Mouse (Mus musculus) heart, postnatal 10 days (tissue): ENCODE data around the gene Fhit. TPM values are rescaled to one million over a fixed set of nuclear protein-coding genes. Genes with fewer than 3 reads are reported as not detected.

Experiments used
- DNase-seq, 2 experiments: peaks; one replicate each; pipeline ENCODE4 v3.0.0; 2021
- intact Hi-C: fragments of 180-260 bp; cut with DNase I; formaldehyde crosslinking; loops from one replicate; pipeline ENCODE4 v1.15.1; 2025
- total RNA-seq, 2 experiments: library from RNA; stranded (reverse); gene quantifications; 2 replicates each; pipeline ENCODE4 v1.2.3; 2021

Fhit gene
- total RNA-seq, 2 experiments from 2014 or later: 2.6 to 3.1 TPM

DNA sequence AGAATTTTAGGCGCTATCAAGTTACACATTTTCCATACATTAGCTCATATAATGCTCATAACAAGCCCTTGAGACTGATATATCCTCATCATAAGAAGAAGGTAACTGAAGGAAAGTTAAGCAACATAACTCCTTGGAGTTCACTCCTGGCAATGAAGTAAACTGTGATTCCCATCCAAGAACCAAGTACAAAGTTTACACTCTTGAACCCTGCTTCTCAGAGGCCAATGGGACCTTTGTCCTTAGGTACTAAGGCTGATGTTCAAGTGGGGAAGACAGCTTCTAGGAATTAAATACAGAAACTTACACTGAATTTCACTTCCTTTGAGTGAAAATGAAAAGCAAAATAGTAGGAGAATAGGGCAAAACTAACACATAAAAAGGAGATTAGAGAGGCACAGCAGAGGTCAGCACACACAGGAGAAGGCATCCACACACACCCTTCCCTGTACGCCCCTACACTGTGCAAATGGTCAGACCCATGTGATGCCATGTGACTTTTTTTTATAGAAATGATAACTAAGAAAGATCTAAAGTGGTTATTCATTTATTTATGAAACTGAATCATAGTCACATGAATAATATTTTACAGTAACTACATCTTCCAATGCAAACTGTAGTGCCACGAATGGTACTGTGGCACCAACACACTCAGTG is 752.4 kb downstream of the Fhit start:
- intact Hi-C loops: no loop called here
- DNase-seq: no peak

DNA sequence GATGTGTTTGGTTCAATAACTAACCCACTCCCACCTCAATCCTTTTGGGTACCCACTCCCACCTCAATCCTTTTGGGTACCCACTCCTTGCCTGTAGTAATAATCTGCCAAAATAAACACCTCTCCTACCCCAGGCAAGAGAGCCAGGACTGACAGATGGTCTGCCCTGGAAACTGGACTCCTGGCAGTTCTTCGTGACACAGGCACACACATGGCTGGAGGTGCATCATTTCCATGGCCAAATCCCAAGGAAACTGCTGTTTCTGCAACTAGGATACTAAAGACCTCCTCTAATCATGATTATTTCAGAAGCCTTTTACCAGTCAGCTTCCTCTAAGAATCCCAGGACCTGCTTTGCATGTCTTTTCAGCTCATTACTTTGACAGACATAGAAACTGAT is 756.5 kb downstream of the Fhit start:
- no peak for DNase-seq
- intact Hi-C loops: no loop called here

DNA sequence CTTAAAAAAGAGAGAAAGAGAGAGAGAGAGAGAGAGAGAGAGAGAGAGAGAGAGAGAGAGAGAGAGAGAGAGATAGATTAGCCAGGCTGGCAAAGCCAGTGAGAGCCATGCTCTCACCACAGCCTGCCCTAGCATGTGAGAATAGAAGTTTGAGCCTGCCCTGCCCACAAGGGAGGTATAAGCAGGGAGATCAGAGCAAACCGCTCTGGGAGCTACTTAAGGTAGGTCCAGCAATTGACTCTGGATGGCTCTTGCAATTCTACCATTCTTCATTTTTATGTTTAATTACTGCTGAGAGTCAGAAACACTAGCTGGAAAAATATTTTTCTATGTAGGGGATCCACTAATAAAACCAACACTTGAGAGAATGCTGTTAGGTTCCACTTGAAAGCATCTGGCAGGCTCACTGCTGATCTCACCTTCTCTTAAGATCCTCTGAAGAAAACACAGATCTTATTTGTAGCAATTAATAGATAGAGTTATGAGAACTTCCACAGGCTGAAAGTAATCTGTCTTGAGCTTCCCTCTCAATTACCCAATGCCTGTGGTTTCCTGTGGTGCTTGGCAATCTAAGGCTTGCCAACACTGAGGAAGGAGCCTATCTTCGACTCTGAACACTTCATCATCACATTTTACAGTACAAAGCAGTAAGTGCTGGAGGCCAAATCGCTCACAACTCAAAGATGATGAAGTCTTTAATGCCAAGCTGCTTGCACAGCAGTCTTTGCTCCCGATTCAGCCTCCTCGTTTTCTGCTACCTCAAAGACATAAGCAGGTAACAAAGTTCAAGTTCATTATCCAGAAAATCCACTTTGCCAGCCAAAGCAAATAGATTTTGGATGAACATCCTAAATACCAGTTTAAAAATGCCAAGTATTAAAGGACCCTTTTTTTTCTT is 793.8 kb downstream of the Fhit start:
- no peak for DNase-seq

DNA sequence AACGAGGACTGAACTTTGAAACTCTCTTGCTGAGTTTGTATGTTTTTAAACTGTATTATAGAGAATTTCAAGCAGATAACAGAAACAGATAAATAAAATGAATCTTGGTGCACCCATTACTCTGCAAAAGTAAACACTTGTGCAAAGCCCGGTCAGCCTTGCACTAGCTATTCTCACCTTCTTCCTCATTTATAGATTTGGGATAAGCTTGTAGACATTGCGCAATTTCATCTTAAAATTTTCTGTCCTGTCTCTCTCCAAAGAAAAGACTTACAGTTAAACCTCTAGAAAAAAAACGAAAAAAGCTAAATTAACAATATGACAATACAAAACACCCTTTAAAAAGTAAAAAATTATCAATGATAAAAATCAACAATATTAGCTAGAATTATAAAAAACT is 795.0 kb downstream of the Fhit start:
- intact Hi-C loops: no loop called here
- no peak for DNase-seq

More for the DNA sequence above, 793.8 kb downstream of the Fhit start:
- intact Hi-C loops: no loop called here

DNA sequence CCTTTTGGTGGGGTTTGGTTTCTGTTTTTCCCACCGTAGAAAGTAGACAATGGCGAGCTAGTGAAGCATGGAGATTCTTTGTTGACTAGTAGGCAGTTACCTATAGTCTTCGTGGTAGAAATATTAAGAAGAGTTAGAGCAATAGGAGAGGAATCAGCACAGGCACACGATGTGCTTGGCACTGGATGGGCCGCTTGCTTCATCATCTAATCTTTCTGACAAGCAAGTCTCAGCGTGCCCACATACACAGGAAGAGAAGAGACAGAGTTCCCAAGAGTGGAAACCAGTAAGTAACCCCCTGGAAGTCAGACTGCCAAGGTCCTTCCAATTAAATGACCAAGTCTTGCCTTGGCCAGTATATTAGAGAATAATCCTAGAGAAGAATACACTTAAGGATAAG is 797.6 kb downstream of the Fhit start:
- intact Hi-C loops: no loop called here

DNA sequence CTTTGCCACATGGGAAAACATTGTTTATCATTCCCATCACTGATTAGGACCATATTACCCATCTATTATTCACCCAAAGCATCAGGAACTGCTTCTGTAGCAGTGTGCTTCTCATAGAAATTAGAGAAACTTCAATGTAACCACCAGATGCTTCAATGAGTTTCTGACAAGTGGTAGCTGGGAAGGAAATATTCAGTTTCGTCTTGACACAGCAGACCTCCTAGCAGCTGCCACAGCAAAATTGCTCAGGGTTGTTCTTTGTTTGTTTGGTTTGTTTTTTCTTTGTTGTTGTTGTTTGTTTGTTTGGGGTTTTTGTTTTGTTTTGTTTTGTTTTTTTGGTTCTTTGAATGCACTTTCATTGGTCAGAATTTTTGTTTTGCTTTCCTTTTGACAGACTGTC is 798.5 kb downstream of the Fhit start:
- DNase-seq: no peak
- intact Hi-C loops: no loop called here

More for the DNA sequence above, 797.6 kb downstream of the Fhit start:
- DNase-seq: no peak

DNA sequence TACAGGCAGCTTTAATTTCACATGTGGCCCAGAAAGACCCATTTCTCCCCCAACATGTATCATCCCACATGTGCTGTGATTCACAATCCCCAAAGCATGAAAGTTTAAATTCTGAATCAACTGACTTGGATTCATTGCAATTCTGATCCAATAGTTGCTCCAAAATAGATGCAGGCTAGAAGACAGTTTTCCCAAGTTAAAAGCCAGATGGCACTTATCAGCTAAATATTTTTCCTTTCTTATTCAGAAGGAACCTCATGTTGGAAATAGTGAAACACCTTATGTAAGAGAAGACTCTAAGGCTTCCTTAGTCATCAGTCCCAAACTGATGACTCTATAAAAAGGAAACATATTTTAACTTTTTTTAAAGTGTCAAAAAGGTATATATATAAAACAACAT is 815.9 kb downstream of the Fhit start:
- no peak for DNase-seq
- intact Hi-C loops: no loop called here

DNA sequence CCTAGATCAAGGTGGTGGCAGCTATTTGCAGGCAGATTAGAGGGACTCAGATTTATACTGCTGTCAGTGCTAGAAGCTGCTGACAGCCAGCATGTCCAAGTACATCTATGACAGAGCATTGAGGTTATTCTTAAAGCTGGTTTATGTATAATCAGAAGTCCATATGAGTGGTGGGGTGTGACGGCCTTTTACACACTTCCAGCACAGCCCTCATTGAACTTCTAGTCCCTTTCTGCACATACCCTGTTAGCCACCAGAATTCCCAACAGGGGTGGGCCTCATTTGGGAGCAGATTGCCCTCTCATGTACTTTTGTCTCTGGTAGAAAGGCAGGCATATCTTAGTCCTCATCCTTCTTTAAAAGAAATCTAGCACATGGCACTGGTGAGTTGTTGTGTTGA is 817.8 kb downstream of the Fhit start:
- intact Hi-C loops: no loop called here
- no peak for DNase-seq

DNA sequence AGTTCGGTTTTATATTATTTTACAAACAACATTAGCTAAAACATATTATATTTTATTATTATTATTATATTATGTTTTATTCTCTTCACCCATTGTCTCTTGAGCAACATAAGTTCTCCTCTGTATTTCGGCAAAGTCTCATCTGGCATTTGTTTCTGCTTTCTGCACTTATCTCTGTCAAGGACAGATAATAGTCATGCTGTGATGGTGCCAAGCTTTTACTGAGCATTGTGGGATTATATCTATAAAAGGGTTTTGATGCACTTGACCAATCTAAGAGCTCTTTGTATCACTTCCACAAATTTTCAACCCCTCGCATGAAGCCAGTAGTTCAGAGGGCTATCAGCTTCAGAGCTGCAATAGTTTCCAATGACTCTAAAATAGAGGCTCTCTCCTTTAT is 845.1 kb downstream of the Fhit start:
- intact Hi-C loops: no loop called here
- no peak for DNase-seq

DNA sequence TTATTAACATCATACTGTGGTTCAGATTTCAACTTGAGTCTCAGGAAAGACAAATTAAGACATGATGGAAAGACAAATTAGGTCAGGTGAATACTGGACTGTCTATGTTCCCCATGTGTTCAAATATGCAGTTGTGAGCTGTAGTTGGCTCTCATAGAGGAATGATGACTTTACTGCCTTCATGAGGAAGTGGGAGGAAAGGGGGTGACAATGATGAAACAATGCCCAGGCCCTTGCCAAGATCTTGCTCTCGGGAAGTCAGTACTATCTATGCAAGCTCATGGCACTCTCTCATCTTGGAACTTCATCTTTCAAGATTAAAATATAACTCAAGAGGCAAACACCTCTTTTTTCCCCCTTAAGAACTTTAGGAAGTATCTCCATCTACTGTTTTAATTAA is 849.6 kb downstream of the Fhit start:
- intact Hi-C loops: no loop called here
- DNase-seq: no peak

DNA sequence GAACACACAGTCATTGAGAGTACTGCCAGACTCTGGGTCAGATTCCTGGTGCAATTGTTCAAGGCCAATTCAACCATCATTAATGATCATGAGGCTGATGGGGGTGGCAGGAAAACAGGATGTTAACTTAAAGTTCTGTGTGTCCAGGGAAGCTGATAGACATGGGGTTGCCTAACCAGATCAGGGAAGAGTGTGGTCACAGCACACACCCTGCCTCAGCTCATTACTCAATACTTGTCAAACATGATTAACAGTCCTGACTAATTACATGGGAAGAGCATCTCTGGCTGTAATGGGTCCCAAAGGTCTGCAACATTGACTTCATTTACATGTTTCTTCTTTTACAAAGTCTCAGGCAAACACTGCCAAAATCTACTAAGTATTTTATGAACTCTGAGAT is 856.5 kb downstream of the Fhit start:
- intact Hi-C loops: no loop called here
- no peak for DNase-seq

DNA sequence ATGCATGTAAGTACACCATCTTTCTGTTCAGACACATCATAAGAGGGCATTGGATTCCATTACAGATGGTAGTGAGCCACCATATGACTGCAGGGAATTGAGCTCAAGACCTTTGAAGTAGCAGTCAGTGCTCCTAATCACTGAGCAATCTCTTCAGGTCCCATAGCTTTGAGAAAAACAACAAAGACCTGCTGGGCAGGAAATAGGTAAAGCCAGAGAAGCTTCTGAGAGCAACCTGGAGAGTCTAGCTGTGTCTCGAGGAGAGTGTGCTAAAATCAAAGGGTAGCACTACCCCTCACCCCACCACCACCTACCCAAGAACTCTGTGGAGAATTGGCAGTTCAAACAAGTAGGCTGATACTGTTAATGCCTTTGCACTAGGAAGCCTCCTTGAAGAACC is 860.3 kb downstream of the Fhit start:
- intact Hi-C loops: no loop called here
- no peak for DNase-seq

DNA sequence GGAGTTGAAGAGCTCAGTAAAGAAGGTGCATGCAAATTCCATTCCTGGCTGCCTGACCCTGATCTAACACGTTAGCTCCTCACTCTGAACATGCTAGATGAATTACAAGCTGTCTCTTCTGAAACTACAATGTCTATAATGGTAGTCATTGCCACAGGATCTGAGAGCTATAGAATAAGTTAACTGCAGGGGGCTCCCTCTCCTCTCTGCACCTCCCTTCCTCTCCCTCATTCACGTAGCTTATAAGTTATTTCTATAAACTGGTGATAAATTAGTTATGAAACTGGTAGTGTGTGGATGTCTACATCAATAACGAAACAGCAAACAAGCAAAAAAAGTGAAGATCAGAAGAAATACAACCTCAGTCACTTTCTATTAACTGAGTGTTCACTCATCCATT is 860.9 kb downstream of the Fhit start:
- intact Hi-C loops: no loop called here
- DNase-seq: no peak

DNA sequence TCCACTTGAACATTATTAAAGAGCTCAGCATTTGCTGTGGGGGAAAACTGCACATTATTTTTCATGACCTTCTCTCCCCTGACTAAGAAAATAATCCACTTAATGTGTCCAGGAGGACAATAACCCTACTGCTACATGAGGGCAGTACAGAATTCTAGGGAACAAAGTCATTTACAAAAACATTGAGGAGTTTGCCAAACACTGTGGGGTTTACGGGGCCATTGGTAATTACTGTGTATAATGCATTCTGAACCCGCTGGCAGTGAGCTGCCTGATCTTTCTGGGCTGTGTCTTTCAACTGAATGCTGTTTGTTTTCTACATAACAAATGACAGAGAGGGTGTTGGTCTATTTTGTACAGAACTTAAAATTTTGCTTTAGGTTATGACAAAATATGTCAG is 862.8 kb downstream of the Fhit start:
- intact Hi-C loops: no loop called here
- no peak for DNase-seq

DNA sequence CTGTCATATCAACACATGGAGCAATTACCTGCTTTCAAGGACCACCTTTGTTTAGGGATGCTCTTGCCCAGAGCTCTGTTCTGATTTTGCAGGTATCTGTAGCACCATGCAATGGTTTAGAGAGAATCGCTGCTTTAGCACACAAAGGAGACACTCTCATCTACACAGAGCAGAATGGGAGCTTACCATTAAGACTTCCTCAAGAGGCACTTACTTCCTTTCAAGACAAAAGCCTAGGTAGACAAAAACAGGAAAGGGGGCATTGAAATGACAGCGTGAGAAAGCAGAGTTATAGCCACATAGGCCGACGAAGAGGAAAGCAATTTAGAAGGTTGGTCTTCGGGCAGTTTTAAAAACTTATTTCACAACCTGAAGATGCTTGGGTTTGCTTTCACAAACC is 872.8 kb downstream of the Fhit start:
- DNase-seq: no peak
- intact Hi-C loops: no loop called here

DNA sequence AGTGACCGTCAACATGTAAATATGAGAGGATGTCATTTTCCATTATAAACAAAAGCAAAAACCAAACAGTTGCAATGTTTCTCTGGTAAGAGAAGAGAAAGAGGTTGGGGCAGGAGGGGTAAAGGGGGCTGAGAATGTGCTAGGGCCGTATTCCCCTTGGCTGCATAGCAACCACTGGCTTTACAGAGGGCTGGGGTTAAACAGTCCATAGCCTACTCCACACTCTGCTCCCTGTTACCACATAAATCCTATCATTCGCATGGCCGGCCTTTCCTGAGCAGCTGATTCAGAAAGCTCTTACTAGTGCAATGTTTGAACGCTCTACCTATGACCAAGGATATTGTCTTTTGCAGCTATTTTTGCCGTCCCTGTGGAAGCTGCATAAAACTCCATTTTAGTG is 875.8 kb downstream of the Fhit start:
- intact Hi-C loops: no loop called here

DNA sequence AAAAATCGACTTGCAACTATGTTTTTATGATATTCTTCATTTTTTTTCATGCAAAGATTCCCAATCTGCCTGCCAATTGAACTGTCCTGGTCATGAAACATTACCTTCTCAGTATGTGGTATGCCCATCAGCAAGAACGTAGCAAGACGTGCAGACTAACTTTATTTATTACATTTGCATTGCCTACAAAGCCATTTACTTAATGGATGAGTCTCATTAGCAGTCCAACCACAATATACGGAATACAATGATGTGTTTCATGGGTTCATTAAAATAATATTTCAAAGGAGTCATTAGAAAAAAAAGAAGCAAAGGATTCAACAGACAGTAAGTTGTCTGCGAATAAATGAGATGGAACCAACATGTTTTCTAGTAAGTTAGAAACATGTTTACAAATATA is 933.1 kb downstream of the Fhit start:
- intact Hi-C loops: no loop called here
- no peak for DNase-seq

More for the DNA sequence above, 875.8 kb downstream of the Fhit start:
- no peak for DNase-seq

DNA sequence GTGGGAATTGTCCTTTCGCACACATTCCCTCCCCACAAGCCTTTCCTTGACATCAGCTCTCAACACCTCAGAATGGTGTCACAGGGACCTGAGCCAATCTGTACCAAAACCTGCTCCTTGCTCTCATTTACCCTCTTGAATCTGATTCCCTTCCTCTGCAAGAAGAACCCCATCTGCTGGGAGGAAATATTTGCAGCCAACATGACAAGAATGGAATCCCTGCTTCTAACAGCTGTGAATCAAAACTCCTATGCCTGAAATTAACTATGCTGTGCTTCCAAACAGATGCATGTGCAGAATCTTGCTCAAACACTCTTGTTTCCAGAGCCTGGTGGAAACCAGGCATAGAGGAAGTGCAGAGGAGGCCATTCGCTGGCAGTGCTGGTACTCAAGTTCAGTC is 940.0 kb downstream of the Fhit start:
- peak; percentile 8 to 22 for DNase-seq
- intact Hi-C loops: no loop called here

DNA sequence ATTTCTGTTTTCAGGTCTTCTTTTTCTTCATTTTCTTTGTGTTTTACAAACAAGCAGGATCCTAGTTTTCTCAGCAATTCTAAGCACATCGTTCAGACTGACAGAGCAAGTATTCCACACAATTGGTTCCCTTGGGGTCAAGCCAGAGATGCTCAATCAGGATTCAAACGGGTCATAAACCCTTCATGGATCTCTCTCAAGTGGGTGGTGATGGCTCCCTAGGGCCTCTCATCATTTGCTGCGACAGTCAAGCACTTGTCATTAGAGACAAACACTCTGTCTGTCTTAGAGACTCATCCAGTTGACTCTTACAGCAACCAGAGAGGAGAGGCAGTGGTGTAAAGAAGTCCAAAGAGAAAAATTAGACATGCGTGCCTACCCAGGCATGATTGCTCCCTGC is 948.6 kb downstream of the Fhit start:
- DNase-seq: no peak
- intact Hi-C loops: no loop called here

DNA sequence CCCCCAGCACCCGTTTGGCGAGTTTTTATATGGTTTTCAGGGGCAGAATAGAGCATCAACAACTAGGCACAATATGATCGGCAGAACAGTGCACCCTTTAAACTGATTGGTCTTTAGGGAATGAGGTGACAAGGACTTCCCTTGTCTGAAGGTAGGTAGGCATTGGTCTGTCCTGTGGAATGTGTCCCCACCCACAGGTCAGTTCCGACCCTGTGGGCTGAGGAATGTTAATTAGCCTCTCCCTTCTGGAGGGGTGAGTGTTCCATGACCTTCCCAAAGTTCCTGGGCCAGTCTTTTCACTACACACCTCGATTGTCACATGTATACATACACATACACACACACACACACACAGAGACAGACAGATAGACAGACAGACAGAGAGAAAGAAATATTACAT is 950.7 kb downstream of the Fhit start:
- no peak for DNase-seq
- intact Hi-C loops: no loop called here

DNA sequence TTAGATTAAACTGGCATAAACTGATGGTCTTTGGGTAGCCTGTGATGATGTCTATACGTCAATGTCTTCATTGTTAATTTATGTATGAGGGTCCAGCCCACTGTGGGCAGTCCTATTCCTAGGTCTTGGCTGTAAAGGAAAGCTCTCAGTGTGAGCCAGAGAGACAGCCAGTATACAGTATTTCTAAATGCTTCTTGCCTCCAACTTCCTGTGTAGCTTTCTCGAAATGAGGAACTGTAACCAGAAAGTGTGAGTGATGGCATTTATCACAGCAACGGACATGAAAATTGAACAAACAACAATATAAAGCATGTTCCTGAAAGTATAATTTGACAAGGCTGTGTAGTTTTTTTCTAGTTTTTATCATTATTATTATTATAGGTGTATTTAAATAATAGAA is 952.8 kb downstream of the Fhit start:
- intact Hi-C loops: no loop called here
- no peak for DNase-seq

DNA sequence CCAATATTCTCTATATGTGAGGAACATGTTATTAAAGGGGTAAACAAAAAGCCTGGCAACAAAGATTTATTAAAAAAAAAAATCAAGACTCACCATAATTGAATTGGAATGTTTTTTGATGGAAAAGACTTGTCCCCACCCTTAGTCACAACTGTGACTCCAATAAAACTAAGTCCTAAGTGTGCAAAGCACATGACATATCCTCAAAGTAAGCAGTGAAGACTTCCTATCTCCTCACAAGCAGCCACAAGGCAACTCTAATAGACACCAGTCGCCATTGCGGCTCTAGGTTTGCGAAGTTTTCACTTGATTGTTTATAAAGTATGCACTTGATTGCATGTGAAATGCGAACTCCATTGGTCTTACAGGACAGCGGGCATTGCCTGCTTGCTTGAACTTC is 956.1 kb downstream of the Fhit start:
- intact Hi-C loops: no loop called here

More for the DNA sequence above, 956.1 kb downstream of the Fhit start:
- DNase-seq: no peak
